Mouse (Mus musculus) thymus, adult 2 months (tissue): ENCODE measurements around the gene Slc52a3.

Experiments used
- CTCF ChIP-seq: fragments of 200-500 bp; IDR thresholded peaks from 2 replicates; pipeline ENCODE4 v1.5.1; 2012; ENCODE audit warnings: mild to moderate bottlenecking, control low read depth, low read length, moderate library complexity, borderline replicate concordance; ENCODE audit not compliant: control insufficient read depth, poor library complexity, insufficient read depth; ENCODE audit errors: extremely low read depth
- POLR2A ChIP-seq: fragments of 200-500 bp; IDR thresholded peaks from 2 replicates; pipeline ENCODE4 v1.6.1; 2012; ENCODE audit warnings: mild to moderate bottlenecking, low read length, control low read depth, moderate library complexity; ENCODE audit not compliant: control insufficient read depth, poor library complexity, insufficient read depth; ENCODE audit errors: extremely low read depth

DNA sequence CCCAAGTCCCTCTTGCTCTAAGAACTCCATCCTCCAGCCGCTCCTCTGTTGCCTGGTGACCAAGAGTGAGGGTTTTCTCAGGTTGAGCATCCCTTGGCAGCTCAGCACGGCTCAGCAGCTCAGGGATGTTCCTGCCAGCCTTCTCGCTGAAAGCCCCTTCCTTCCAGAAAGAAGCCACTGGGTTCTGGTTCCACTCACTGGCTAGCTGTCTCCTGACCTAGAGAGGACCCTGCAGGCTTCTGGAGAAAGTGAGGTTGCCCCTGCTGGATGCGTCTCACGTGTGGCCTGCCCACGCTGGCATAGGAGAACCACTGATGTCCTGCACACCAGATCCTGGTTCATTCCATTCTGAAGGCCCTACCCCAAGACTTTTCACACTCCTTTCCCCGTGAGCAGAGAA is 27.3 kb upstream of the Slc52a3 start:
- TF ChIP-seq CTCF (no peak), POLR2A (no peak)
